Mouse (Mus musculus): ENCODE results near the gene Mcub.

The Mcub gene

DNA sequence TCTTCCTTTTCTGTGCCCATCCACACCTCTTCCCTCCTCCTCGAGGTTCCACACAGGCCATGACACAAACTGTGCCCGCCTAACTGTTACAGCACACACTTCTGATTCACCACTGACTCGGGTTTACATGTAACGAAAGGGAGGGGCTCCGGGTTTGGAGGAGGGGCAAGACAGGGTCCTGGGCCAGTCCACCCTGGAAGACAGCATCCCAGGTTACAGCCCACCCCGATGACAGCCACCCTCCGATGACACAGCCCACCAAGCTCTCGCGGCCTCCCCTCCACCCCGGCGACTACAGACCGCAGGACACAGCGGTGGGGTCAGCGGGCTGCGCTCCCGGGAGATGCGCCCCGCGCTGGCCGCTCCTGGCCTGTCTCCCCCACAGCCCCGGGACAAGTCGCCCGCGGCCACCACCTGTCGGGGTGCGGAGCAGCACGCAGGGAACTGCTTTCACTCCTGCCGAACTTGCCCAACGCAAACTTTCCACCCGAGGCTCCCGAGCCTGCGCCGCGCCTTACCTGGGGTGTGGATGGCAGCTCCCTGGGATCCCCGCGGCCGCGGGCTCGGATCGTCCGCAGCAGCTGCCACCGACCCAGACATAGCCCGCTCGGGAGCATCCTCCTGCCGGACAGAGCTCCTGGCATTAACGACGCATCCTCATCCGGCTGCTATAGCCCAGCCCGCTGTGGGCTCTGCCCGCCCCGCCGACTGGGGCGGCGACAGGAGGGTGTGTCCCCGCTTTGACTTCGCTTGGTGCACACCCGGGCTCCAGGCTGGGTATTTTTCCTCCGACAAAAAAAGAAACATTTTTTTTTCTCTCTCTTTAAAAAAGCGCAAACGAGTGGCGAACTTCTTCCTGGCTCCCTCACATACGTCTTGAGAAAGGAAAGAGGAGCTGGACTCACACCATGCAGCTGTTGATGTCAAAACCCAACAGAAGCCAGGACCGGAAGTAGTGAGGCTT lies at the start of gene Mcub:
Gene Mcub (minus strand): TSS at position 775 of the 964 bp plus-strand sequence.
- in situ Hi-C loops (cut with MseI, MboI) = no loop called here

DNA sequence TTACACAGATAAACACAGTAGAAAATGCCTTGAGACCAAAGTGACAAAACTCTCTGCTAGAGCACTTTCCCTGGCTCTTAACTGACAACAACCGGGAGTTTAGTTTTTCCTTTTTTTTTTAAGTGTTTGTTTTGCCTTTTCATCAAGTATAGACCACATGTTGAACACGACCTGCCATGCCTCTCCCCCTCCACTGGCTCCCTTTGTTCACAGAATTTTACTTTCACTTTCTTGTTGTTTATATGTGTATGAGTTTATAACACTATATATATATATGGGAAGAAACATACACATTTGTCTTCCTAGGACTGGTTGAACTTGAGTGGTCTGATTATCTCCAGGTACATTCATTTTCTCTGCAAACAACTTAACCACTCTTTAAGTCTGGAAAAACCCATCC lies 42.9 kb upstream of the Mcub start:
- in situ Hi-C loops (cut with MseI, MboI) = no loop called here

DNA sequence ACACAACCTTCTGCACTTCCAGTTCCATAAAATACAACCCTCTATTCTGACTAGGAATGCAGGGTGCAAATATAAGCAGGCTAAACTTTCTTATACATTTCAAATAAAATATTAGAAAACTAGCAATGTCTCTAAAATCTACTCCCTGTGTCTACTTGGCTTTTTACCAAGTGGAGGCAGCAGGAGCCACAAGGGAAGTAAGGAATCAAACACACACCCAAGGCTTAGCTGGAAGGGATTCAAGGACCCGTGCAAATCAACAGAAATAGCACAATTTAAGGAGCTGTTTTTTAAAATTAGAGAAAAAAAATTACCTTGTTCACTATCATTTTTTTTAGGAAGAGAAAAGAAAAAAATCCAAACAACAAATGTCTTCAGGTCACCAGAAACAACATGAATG lies 41.2 kb upstream of the Mcub start:
- in situ Hi-C loops (cut with MseI, MboI) = no loop called here

DNA sequence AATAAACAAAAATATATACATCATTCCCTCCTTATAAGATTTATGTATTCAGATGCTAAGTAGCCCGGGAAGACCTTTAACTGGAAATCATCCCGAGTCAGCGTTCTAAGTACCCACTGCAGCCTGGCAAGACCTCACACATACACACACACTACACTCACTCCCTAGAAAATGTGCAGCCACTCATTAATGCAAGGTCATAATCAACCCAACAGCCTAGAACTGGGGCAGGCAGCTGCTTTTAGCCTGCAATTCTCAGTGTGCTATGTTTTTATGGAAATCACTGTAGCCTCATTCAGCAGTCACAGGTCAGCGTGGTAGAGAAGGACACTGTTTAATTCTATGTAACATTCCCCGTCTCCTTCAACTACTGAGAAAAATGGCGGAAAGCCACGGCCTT lies 36.1 kb upstream of the Mcub start:
- in situ Hi-C loops (cut with MseI, MboI) = no loop called here

DNA sequence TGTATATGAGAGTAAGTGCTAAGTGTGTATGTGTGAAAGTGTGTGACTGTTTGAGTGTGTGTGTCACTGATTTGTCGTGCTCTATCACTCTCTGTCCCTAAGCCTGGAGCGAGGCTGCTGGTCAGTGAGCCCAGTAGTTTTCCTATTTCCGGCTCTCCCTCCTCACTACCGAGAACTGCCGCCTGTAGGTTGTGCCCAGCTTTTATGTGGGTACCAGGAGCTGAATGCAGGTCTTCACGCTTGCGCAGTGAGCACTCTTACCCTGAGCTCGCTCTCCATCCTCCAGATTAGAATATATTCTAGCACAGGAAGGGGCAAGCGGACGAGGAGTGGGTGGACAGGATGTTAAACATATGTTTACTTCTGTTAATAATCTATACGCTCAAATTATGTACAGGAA lies 30.9 kb upstream of the Mcub start:
- in situ Hi-C loops (cut with MseI, MboI) = no loop called here

DNA sequence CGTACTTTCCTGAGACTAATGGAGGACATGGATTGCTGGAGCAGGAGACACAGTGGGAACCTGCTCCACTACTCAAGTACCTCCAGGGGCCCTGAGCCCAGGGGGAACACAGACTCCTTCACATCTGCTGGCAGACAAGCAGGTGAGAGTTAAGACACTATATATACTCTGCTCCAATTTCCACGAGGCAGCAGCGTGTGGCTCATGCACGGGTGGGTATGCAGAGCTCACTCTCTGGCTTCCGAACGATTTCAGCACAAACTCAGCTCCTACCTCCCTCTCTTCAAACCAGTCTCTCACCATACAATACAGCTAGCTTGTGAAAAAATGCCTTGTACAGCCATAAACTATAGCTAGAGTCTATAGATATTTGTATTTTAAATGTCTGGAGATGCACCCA lies 28.5 kb upstream of the Mcub start:
- in situ Hi-C loops (cut with MseI, MboI) = no loop called here

DNA sequence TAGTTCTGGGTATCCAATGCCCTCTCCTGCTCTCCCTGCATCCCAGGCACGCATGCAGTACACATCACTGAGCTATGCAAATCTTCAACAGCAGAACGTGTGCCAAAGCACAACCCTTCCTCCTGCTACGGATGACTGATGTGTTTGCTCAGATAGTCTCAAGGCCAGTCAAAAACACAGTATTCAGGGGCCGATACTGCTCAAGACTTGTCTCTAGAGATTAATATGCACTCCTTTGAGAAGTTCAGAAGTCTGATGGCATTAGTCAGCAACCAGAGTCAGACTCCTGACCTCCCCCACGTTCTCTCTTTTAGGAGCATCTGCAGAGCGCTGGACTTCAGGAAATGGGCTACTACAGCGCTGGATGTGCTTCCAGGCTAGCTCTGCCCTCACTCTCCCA lies 28.0 kb upstream of the Mcub start:
- in situ Hi-C loops (cut with MseI, MboI) = no loop called here

DNA sequence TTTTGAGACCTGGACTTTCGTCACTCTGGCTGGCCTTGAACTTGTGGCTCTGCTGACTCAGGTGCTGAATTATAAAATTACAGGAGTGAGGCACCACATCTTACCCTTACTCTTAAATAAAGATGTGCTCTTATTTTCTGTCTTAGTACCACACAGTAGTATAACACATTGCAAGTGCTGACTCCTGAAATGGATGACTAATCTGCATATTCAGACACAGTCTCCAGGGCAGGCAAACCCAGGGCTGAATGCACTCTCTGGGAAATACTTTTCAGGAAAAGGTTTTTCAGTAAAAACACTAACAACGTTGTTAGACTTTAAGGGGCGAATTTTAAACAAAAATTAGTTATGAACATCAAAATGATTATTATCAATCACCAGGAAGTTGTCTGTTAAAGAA lies 27.3 kb upstream of the Mcub start:
- in situ Hi-C loops (cut with MseI, MboI) = no loop called here

DNA sequence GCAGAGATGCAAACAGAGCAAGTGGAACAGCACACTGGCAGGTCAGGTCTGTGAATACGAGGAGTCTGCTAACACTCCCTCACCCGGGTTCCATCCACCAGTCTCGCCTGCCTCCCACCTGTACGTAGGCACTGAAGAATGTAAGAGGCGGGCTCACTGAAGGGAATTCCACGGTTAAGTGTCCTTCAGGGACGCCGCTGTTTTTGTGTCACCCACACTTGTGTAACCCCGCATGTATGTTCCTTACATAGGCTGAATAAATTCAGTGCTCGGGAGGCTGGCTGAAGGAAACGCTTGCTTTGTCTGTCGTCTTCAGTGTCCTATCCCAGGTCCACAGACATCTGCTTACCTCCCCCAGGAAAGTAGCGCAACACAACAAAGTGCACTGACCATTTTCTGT lies 17.3 kb upstream of the Mcub start:
- in situ Hi-C loops (cut with MseI, MboI) = no loop called here

DNA sequence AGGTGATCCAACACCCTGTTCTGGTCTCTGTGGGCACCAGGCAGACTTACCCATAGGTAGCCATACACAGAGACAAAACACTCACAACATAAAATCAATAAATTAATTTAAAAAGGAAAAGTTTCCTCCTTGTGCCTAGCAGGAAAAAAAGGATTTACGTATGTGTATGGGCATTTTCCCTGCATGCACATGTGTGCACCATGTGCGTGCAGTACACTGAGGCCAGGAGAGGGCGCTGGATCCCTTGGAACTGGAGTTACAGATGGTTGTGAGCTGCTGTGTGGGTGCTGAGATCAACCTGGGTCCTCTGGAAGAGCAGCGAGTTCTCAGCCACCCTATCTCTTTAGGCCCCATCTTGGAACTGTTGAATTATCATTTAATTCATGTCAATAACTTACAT lies 15.3 kb upstream of the Mcub start:
- in situ Hi-C loops (cut with MseI, MboI) = no loop called here

DNA sequence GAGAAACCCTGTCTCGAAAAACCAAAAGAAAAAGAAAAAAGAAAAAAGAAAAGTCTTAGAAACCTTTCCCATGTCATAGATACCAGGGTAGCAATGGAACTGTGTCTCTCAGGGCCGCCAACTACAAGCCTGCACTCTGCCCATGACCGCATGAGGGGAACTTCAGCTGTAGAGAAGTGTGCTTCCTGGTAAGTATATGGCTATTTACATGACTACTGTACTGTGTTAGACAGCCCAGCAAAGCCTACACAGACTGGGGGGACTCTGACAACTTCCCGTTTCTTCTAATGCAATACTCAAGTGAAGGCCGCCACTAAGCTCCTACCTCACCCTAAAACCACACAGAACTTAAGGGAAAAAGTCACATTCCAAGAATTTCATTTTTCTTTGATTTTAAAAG lies 14.8 kb upstream of the Mcub start:
- in situ Hi-C loops (cut with MseI, MboI) = no loop called here

DNA sequence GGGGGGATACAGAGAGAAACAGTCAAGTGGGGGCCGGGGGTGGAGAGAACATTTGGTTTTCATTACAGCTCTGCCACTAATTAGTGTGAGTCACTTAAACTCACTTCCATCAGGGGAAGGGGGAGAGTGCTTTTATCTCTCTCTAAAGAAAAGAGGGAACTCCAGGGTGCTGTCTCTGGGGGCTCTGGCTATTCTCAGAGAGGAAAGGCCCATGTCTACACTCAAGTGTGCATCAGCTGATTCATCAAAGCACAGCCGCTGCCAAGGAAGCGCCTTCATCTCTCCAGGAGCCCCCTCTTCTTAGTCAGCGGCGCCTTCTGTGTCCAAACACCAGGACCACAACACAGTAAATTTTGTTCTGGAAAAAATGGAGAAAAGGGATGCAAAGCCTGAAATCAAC lies 12.3 kb upstream of the Mcub start:
- in situ Hi-C loops (cut with MseI, MboI) = no loop called here

DNA sequence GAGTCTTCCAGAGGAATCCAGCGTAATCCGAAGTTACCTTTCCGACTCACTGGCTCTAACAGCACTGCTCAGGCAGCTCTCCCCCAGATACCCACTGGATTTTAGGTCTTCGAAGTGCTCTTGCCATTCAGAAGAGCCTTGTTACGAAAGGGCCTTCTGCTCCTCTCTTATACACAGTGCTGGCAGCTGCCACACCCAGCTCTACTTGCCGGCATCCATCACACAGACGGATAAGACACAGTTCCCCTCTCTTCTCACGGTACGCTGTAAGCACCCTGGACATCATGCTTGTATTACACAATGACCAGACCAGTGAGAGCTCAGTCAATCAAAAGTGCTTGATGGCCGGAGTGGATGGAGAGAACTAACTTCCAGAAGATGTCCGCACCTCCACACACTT lies 11.8 kb upstream of the Mcub start:
- in situ Hi-C loops (cut with MseI, MboI) = no loop called here

DNA sequence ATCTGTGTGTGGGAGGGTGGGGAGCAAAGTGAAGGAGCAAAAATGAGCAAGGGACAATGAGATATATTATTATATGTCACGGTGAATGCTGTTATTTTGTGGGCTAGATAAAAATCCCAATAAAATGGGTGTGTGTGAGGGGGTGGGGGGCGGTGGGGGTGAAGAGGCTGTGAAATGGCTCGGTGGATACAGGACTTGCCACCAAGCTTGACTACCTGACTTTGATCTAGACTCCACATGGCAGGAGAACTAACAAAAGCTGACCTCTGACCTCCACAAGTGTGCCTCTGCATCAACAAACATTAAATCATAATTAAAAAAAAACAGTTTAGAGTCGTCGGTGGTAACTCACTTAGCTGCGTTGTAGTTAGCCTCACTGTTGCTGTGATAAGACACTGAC lies 9.5 kb upstream of the Mcub start:
- in situ Hi-C loops (cut with MseI, MboI) = no loop called here

DNA sequence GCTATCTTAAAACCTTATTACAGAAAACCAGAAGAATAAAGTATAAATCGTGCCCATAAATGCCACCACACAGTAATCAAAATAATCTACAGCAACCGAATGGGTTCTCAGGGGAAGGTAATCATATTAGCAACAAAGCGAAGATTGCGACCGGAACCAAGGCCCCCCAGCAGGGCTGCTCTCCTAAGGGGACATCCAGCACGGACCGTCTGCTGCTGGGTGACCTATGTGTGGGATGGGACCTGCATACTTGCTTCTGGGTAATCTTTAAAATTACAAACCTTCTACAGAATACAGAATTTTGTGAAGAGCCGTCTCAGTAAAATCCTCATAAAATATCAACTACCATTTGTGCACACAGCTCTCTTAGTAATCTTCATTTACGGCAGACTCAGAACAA lies 8.7 kb upstream of the Mcub start:
- in situ Hi-C loops (cut with MseI, MboI) = no loop called here

DNA sequence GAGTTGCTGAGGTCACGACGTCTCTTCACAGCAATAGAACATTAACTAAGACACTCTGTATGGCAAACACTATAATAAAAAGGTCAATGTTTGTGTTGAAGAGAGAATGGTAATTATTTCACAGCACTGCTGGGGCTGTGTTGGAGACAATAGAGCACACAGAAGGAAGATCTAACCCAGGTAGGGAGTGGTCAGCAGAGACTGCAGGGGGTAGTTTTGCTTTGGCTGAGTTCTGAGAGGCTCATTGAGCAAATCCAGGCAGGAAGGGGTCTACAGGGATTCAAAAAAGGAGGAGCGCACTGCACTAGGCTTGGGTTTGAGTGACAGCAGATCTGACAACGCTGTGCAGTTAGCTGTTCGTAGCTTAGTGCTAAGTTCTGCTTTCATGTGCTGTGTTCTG lies 6.3 kb upstream of the Mcub start:
- in situ Hi-C loops (cut with MseI, MboI) = no loop called here

DNA sequence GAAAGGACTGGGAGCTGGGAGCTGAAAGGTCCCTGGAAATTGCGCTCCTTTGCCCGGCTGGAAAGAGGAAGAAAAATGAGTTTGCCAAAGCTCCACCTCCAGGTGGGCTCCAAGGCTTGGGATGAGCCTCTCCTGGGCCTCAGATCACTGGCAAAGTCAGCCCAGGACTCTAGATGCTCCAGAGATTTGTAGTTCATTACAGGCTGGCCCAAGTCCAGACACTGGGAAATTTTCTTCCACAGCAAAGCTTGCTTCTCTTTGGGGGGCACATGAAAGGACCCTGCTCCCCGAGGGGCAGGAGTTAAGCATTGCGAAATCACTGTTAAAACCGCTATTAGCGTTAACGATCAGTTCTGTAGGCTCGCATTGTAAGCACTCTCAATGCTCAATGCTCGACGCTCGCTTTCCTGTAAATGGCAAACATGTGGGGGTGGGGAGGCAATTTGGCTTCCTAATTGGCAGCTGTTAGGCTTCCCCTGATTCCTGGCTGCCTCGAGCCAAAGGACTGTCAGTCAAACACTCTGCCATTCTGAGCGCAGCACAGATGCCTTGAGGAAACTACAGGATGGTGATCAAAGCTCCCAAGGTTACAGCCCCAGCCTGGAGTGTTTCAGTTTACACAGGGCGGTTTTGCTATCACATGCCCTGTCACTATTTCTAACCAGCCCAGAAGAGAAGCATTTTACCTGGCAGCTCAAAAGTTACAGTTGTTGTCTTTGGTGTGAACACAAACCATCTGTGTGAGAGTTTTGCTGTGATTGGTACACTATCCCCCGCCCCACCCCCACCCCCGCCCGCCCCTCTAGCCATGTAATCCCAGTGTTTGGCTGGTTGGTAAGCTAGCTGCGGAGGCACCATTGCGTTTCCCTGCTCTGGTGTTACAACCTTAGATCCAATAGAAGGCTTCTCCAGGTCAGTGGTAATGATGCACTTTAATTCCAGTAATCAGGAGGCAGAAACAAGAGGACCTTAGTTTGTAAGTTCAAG lies 816 bp upstream of the Mcub start:
- in situ Hi-C loops (cut with MseI, MboI) = no loop called here

DNA sequence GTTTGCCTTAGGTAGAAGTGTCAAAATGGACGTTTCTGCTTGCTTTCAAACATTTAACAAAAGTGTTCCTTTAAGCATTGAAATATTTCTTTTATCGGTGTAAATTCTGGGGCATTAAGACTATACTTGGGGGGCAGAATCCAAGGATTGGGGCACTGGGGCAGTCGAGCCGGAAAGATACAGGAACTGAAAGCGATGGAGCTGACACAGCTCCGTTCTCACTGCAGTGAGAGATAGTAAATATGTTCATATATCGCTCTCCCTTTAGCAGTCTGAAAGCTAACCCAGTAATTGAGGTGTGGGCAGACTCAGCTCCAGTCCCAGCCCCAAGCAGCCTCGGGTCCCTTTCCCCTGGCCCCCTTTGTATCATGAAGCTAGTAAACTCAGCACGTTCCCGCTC lies 975 bp downstream of the Mcub start:
- in situ Hi-C loops (cut with MseI, MboI) = no loop called here

DNA sequence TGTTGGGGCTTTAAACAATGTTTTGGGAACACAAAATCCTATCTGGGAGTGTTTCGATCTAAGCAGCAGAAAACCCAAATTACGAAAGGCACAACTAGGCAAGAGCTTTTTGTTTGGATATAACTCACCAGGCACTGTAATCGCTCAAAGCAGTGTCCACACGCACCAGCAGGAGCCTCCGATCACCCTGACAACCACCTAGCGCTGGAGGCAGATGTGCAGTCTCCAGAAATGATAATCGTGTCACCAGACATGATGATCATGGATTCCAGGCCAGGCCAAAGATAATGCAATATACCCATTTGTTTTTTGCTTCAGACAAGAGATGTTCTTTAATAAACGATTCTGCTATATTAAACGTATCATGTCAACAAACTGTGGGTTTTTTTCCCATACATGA lies 2.1 kb downstream of the Mcub start:
- in situ Hi-C loops (cut with MseI, MboI) = no loop called here

DNA sequence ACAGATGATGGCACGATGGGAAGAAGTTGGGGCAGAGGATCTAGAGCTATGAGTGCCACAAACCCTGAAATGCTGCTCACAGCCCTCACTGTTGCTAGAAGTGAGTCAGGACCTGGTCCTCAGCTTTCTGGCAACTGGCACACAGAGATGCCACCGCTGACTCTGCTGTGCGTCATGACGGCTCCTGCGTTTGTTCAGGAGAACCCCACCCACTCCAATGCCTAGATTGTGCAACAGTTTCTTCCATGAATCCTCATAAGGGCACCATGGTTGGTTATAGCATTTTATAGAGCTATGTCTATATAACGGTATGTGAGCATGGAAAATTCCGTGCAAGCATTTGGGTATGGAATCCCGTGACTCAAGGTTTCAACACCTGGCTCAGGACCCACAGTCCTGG lies 5.3 kb downstream of the Mcub start:
- in situ Hi-C loops (cut with MseI, MboI) = no loop called here

DNA sequence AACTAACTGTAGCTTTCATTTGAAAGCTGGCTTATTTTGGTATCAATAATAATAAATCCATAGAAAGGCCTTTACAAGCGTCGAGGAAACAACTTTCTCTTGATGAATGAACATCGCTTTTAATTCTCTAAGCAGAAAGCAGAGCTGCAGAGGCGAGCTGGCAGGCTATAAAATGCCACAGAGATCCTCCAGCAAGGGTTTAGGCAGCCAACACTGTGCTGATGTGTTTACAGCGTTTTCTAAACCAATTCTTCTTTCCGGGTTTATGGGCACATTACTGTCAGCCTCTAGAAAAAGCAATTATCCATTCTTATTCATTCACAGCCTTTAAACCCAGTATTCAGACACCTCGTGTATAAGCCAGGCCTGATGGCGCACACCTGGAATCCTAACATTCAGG lies 7.5 kb downstream of the Mcub start:
- in situ Hi-C loops (cut with MseI, MboI) = no loop called here

DNA sequence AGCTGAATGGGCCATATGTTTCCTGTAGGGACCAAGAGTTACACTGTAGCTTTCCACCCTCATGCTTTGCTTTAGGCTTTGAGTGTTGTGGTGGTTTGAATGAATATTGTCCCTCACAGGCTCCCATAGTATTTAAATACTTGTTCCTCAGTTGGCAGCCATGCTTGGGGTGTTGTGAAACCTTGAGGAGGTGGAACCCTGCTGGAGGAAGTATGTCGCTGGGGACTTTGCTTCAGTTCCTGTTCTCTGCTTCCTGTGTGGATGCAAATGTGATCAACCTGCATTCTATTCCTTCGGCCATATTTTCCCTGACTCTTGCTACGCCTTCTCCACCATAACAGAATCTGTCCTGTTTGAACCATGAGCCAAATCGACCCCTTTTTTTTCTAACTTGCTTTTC lies 16.7 kb downstream of the Mcub start:
- in situ Hi-C loops (cut with MseI, MboI) = no loop called here
